8 mouse cellular contexts compared by ENCODE assay signal in genomic region chr11:99023094-99023493, GRCm38 (mm10). TPM values are rescaled to one million over a fixed set of nuclear protein-coding genes. Genes with fewer than 3 reads are reported as not detected.
A peak's percentile ranks its signal among the peaks of the same experiment; 100 is the strongest.
DNase-seq lines count a peak whose midpoint lies in the region; ATAC-seq and TF ChIP-seq lines count a peak whose summit lies in the region.

No protein-coding gene starts in this region.

- peak overlapping the region; percentile 63 for H3K4me2 ChIP-seq in heart, embryonic 11.5 days
- peak overlapping the region; percentile 69 for H3K4me2 ChIP-seq in forebrain, embryonic 13.5 days
- H3K4me2 ChIP-seq in liver, embryonic 15.5 days = peak overlapping the region; percentile 72

- H3K79me2 ChIP-seq in C2C12 (ENCODE audit: control insufficient read depth, insufficient read depth) = peaks cover 60% of the 10 kb centered on the region

- H3K4me3 ChIP-seq in heart, embryonic 11.5 days (ENCODE audit: low read depth, low read length) = peak overlapping the region; percentile 89
- peak overlapping the region; percentile 77 for H3K4me3 ChIP-seq in C2C12 (ENCODE audit: insufficient read depth, poor library complexity, severe bottlenecking)
- H3K4me3 ChIP-seq in forebrain, embryonic 13.5 days = peak overlapping the region; percentile 76
- peak overlapping the region; percentile 88 for H3K4me3 ChIP-seq in liver, embryonic 15.5 days (replicated peaks)

- no peak for TF ChIP-seq CTCF in C2C12 (IDR thresholded peaks at IDR 0.05; ENCODE audit: control insufficient read depth, insufficient read depth, insufficient read length)

- H3K36me3 ChIP-seq in heart, embryonic 11.5 days (ENCODE audit: control insufficient read depth, insufficient read depth, low read length) = peaks cover 20% of the 10 kb centered on the region
- H3K36me3 ChIP-seq in C2C12 (ENCODE audit: control insufficient read depth, insufficient read depth) = peaks cover 50% of the 10 kb centered on the region
- H3K36me3 ChIP-seq in forebrain, embryonic 13.5 days (ENCODE audit: poor library complexity, severe bottlenecking) = peaks cover 31% of the 10 kb centered on the region
- H3K36me3 ChIP-seq in liver, embryonic 15.5 days (replicated peaks) = peaks cover 46% of the 10 kb centered on the region

- DNase-seq in heart, adult 9 months (ENCODE audit: low spot score in 2 of 2) = no peak
- DNase-seq in urinary bladder, postnatal 14 days (ENCODE audit: low spot score) = no peak

- no peak for ATAC-seq in heart, embryonic 11.5 days (replicated peaks; ENCODE audit: insufficient number of reproducible peaks, low FRiP score, low TSS enrichment)
- no peak for ATAC-seq in forebrain, embryonic 13.5 days
- no peak for ATAC-seq in liver, embryonic 15.5 days (ENCODE audit: insufficient read depth)
- ATAC-seq in erythroid progenitor cell, adult 5-6 weeks (replicated peaks; ENCODE audit: low FRiP score, poor library complexity, severe bottlenecking) = no peak
- no peak for ATAC-seq in cerebellum, adult (ENCODE audit: insufficient number of reproducible peaks, low FRiP score, low TSS enrichment)

- H3K79me3 ChIP-seq in C2C12 (ENCODE audit: low read depth) = peaks cover 55% of the 10 kb centered on the region

- WGBS in heart, embryonic 11.5 days (ENCODE audit: insufficient replicate concordance) = 9% methylated on average over 4 of the region's 4 CpGs
- WGBS in forebrain, embryonic 13.5 days = 5% methylated on average over 4 of the region's 4 CpGs
- WGBS in liver, embryonic 15.5 days (ENCODE audit: insufficient replicate concordance) = under 1% methylated on average over 4 of the region's 4 CpGs

- H3K27me3 ChIP-seq in heart, embryonic 11.5 days (ENCODE audit: control insufficient read depth, insufficient read depth, low read length) = no peaks in the 10 kb centered on the region
- no peaks in the 10 kb centered on the region for H3K27me3 ChIP-seq in C2C12 (ENCODE audit: control insufficient read depth, insufficient read depth, insufficient read length)
- H3K27me3 ChIP-seq in forebrain, embryonic 13.5 days = no peaks in the 10 kb centered on the region
- no peaks in the 10 kb centered on the region for H3K27me3 ChIP-seq in liver, embryonic 15.5 days

- H3K9ac ChIP-seq in heart, embryonic 11.5 days (ENCODE audit: low read depth, low read length) = peak overlapping the region; percentile 93
- peak overlapping the region; percentile 82 for H3K9ac ChIP-seq in forebrain, embryonic 13.5 days
- H3K9ac ChIP-seq in liver, embryonic 15.5 days = peak overlapping the region; percentile 92

- H3ac ChIP-seq in C2C12 (ENCODE audit: control insufficient read depth, insufficient read length, low read depth) = peak overlapping the region; percentile 95

- H3K9me3 ChIP-seq in heart, embryonic 11.5 days (replicated peaks; ENCODE audit: control insufficient read depth, low read length) = no peaks in the 10 kb centered on the region
- H3K9me3 ChIP-seq in forebrain, embryonic 13.5 days (replicated peaks) = no peaks in the 10 kb centered on the region
- no peaks in the 10 kb centered on the region for H3K9me3 ChIP-seq in liver, embryonic 15.5 days (replicated peaks)

- H3K27ac ChIP-seq in heart, embryonic 11.5 days (ENCODE audit: low read depth, low read length) = no peak overlapping the region
- H3K27ac ChIP-seq in forebrain, embryonic 13.5 days = no peak overlapping the region
- peak overlapping the region; percentile 84 for H3K27ac ChIP-seq in liver, embryonic 15.5 days (replicated peaks)

- no peaks in the 10 kb centered on the region for H3K4me1 ChIP-seq in heart, embryonic 11.5 days (ENCODE audit: control insufficient read depth, insufficient read depth, low read length)
- peaks cover 29% of the 10 kb centered on the region for H3K4me1 ChIP-seq in forebrain, embryonic 13.5 days
- peaks cover 44% of the 10 kb centered on the region for H3K4me1 ChIP-seq in liver, embryonic 15.5 days (replicated peaks)

TF ChIP-seq in C2C12, 6 proteins besides CTCF, POLR2A, EP300 and RAD21:
- TF ChIP-seq MAX (IDR thresholded peaks at IDR 0.05) (no peak), FOSL1 (IDR thresholded peaks at IDR 0.05; ENCODE audit: insufficient read depth, low read length, poor library complexity, severe bottlenecking) (no peak), MYOD1 (IDR thresholded peaks at IDR 0.05; ENCODE audit: control insufficient read depth, insufficient read length, low read depth) (no peak), MYOG (IDR thresholded peaks at IDR 0.05; ENCODE audit: control insufficient read depth, extremely low read depth, insufficient read length) (no peak), USF1 (IDR thresholded peaks at IDR 0.05; ENCODE audit: low read depth) (no peak)
TF ChIP-seq in C2C12: peak in this region for 0.

RNA-seq across cellular contexts. Expression of gene Top2a, which starts 0.9 kb away (rescaled TPM):
- polyA plus RNA-seq in heart, embryonic 11.5 days (2014; fragmentation: Nextera tagmentation; extraction: Ambion mirVana) = 220 and 244 TPM in 2 replicates
- 83.8 TPM for polyA plus RNA-seq in C2C12 (2012; fragmentation: generic; extraction: Trizol)
- polyA plus RNA-seq in forebrain, embryonic 13.5 days (2015; fragmentation: Nextera tagmentation; extraction: Ambion mirVana) = 276 and 284 TPM in 2 replicates
- 182 and 184 TPM in 2 replicates for polyA plus RNA-seq in liver, embryonic 15.5 days (2015; fragmentation: Nextera tagmentation; extraction: Ambion mirVana)
- 1,106 and 1,185 TPM in 2 replicates for total RNA-seq in erythroid progenitor cell, adult 5-6 weeks (2015; ENCODE audit: low replicate concordance)
- total RNA-seq in erythroid progenitor cell, adult 5-6 weeks (2017; ENCODE audit: low replicate concordance) = 1,820 and 2,303 TPM in 2 replicates

RNA-seq across cellular contexts. Expression of gene Igfbp4, which starts 17.9 kb away (rescaled TPM):
- 284 and 289 TPM in 2 replicates for polyA plus RNA-seq in heart, embryonic 11.5 days (2014; fragmentation: Nextera tagmentation; extraction: Ambion mirVana)
- 38.5 TPM for polyA plus RNA-seq in C2C12 (2012; fragmentation: generic; extraction: Trizol)
- 131 TPM in 2 replicates for polyA plus RNA-seq in forebrain, embryonic 13.5 days (2015; fragmentation: Nextera tagmentation; extraction: Ambion mirVana)
- polyA plus RNA-seq in liver, embryonic 15.5 days (2015; fragmentation: Nextera tagmentation; extraction: Ambion mirVana) = 249 and 305 TPM in 2 replicates
- 12.2 and 25.2 TPM in 2 replicates for total RNA-seq in erythroid progenitor cell, adult 5-6 weeks (2015; ENCODE audit: low replicate concordance)
- total RNA-seq in erythroid progenitor cell, adult 5-6 weeks (2017; ENCODE audit: low replicate concordance) = 5.8 and 8.1 TPM in 2 replicates

RNA-seq across cellular contexts. Expression of gene Gjd3, which starts 40.3 kb away (rescaled TPM):
- polyA plus RNA-seq in heart, embryonic 11.5 days (2014; fragmentation: Nextera tagmentation; extraction: Ambion mirVana) = 1.3 and 1.5 TPM in 2 replicates
- polyA plus RNA-seq in C2C12 (2012; fragmentation: generic; extraction: Trizol) = not detected
- 0.21 TPM in 1 of 2 replicates, not detected in the other for polyA plus RNA-seq in forebrain, embryonic 13.5 days (2015; fragmentation: Nextera tagmentation; extraction: Ambion mirVana)
- not detected in 2 replicates for polyA plus RNA-seq in liver, embryonic 15.5 days (2015; fragmentation: Nextera tagmentation; extraction: Ambion mirVana)
- not detected in 2 replicates for total RNA-seq in erythroid progenitor cell, adult 5-6 weeks (2015; ENCODE audit: low replicate concordance)
- not detected in 2 replicates for total RNA-seq in erythroid progenitor cell, adult 5-6 weeks (2017; ENCODE audit: low replicate concordance)
